Mouse (Mus musculus) testis, adult 2 months (tissue): ENCODE measurements at regions not wholly inside any gene's neighbourhood (a gene's known extent, or its start where the extent isn't known, plus 50 kb on each side); places are given as distances from the start of the nearest gene placed in this dataset.

Experiments used
- CTCF ChIP-seq: fragments of 200-500 bp; IDR thresholded peaks from 2 replicates; pipeline ENCODE4 v1.5.1; 2012; ENCODE audit warnings: low read depth, mild to moderate bottlenecking, inconsistent platforms, low read length, moderate library complexity; ENCODE audit not compliant: control insufficient read depth, insufficient read depth, insufficient replicate concordance
- POLR2A ChIP-seq: fragments of 200-500 bp; IDR thresholded peaks from 2 replicates; pipeline ENCODE4 v1.6.1; 2012; ENCODE audit warnings: low read depth, mild to moderate bottlenecking, inconsistent platforms, low read length, moderate library complexity; ENCODE audit not compliant: control insufficient read depth

GRCm38 (mm10) chr5:125907332-125907731 is 375.8 kb downstream of the Tmem132b start:
- TF ChIP-seq CTCF: no peak
- TF ChIP-seq POLR2A: no peak
